Mouse (Mus musculus): Measurements from ENCODE around the gene Fmo5. TPM values are rescaled to one million over a fixed set of nuclear protein-coding genes. Genes with fewer than 3 reads are reported as not detected.
A peak's percentile ranks its signal among the peaks of the same experiment; 100 is the strongest.

Gene Fmo5
- polyA plus RNA-seq, 1 experiment from 2014 or later: 30.8 TPM

DNA sequence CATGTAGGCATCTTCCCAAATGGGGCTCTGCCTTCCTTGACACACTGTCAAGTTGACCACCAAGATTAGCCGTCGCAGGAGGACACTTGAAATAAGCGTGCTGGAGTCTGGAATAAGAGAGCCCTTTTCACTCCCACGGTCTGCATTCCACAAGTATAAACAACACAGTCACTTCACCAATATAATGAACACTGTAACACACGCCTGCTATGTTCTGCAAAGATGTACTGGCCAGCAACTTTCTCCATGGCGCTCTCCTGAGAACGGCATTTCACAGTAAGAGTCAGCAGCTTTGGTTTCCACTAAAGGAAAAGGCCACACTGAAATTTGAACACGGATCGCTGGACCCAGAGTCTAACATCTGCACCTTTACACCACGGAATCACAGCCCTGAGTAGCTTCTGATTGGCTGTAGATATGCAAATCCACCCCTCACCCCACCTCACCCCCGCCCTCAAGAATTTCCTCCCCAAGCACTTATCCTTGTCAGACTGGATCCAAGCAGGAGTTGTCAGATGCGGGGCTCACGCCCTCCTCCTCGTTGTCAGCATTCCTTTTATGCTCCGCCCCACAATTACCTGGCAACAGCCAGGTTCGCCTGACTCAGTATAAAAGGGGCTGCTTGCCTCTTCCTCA is 55.1 kb downstream of the Fmo5 start:
- Histone ChIP-seq H3K36me3 (no peaks in the 10 kb centered on the region), H3K27ac (peak overlapping the region; percentile 44; the same call in 1 of the 2 replicates), H3K4me1 (replicated peaks) (peaks cover 16% of the 10 kb centered on the region), H3K4me3 (replicated peaks) (no peak overlapping the region), H3K4me2 (replicated peaks) (peak overlapping the region; percentile 37; the same call in 1 of the 2 replicates), H3K9me3 (no peaks in the 10 kb centered on the region), H3K27me3 (replicated peaks) (no peaks in the 10 kb centered on the region), H3K9ac (no peak overlapping the region)
- ATAC-seq: peak; percentile 85
- WGBS: 6% methylated on average over 16 of the region's 16 CpGs

- Histone ChIP-seq H3K27me3 (replicated peaks) (no peaks in the 10 kb centered on the region), H3K4me2 (replicated peaks) (no peak overlapping the region), H3K36me3 (no peaks in the 10 kb centered on the region), H3K9me3 (no peaks in the 10 kb centered on the region), H3K9ac (no peak overlapping the region), H3K27ac (no peak overlapping the region), H3K4me3 (replicated peaks) (no peak overlapping the region), H3K4me1 (replicated peaks) (peaks cover 18% of the 10 kb centered on the region)
- 80% methylated on average over 4 of the region's 4 CpGs for WGBS
- ATAC-seq: no peak
These were observed 57.9 kb downstream of the Fmo5 start for GRCm38 (mm10) chr3:97686372-97687117.

DNA sequence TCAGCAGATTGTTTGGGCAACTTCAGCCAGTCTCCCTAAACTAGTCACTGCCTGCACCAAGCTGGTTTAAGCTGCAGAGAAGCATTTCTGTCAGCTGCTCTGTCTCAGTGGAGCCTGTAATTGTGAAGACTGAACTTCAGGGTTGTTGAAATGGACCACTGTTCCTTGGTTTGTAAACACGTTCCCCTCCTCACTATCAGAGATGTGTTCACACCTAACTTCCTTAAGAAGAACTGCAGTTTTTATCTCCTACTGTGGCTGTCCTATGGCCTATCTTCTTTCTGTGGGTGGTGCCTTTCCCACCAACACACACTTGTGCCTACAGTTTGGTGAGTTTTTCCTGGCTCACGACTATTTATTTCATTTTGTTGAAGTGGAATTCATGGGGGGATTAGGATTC is 60.7 kb downstream of the Fmo5 start:
- no peaks in the 10 kb centered on the region for H3K27me3 ChIP-seq (replicated peaks)
- ATAC-seq: no peak
- H3K9me3 ChIP-seq: no peaks in the 10 kb centered on the region
- H3K4me2 ChIP-seq (replicated peaks): no peak overlapping the region
- no peak overlapping the region for H3K9ac ChIP-seq
- no peaks in the 10 kb centered on the region for H3K36me3 ChIP-seq
- no peak overlapping the region for H3K4me3 ChIP-seq (replicated peaks)
- no peak overlapping the region for H3K27ac ChIP-seq
- WGBS: 74% methylated on average over 2 of the region's 2 CpGs
- H3K4me1 ChIP-seq (replicated peaks): peaks cover 9% of the 10 kb centered on the region; the same call in 1 of the 2 replicates

DNA sequence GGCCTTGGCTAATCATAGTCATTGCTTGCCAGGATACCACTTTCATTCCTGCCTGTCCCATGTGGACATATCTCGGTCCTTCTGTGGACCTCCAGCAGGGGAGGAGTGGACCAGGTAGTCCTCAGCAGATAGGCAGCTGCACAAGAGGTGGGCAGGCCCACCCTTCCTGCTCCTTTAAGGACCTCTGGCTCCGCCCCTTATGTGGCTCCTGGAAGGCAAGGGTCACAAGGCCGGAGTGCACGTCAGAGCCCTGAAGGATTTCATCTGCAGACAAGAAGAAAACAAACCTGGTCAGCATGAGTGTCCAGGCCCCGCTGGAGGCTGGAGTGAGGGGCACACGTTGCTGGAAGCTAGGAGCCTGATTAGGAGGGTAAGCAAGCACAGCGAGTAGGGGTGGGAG is 62.0 kb downstream of the Fmo5 start:
- peak overlapping the region; percentile 31 for H3K4me2 ChIP-seq (replicated peaks)
- H3K4me1 ChIP-seq (replicated peaks): peaks cover 9% of the 10 kb centered on the region; the same call in 1 of the 2 replicates
- ATAC-seq: peak; percentile 52
- 39% methylated on average over 7 of the region's 7 CpGs for WGBS
- H3K9me3 ChIP-seq: no peaks in the 10 kb centered on the region
- no peaks in the 10 kb centered on the region for H3K36me3 ChIP-seq
- H3K27me3 ChIP-seq (replicated peaks): no peaks in the 10 kb centered on the region
- H3K27ac ChIP-seq: no peak overlapping the region
- H3K9ac ChIP-seq: no peak overlapping the region
- H3K4me3 ChIP-seq (replicated peaks): no peak overlapping the region

GRCm38 (mm10) chr3:97691443-97692017 is 62.9 kb downstream of the Fmo5 start:
- Histone ChIP-seq H3K4me1 (replicated peaks) (peaks cover 9% of the 10 kb centered on the region; the same call in 1 of the 2 replicates), H3K27me3 (replicated peaks) (no peaks in the 10 kb centered on the region), H3K9ac (no peak overlapping the region), H3K27ac (no peak overlapping the region), H3K4me3 (replicated peaks) (no peak overlapping the region), H3K4me2 (replicated peaks) (peak overlapping the region; percentile 31), H3K36me3 (no peaks in the 10 kb centered on the region), H3K9me3 (no peaks in the 10 kb centered on the region)
- 79% methylated on average over 12 of the region's 12 CpGs for WGBS
- ATAC-seq: no peak

GRCm38 (mm10) chr3:97693806-97694205 is 65.2 kb downstream of the Fmo5 start:
- Histone ChIP-seq H3K27ac (no peak overlapping the region), H3K9me3 (no peaks in the 10 kb centered on the region), H3K4me2 (replicated peaks) (no peak overlapping the region), H3K4me1 (replicated peaks) (peaks cover 9% of the 10 kb centered on the region; the same call in 1 of the 2 replicates), H3K27me3 (replicated peaks) (no peaks in the 10 kb centered on the region), H3K4me3 (replicated peaks) (no peak overlapping the region), H3K9ac (no peak overlapping the region), H3K36me3 (no peaks in the 10 kb centered on the region)
- WGBS: 79% methylated on average over 6 of the region's 6 CpGs
- ATAC-seq: no peak

DNA sequence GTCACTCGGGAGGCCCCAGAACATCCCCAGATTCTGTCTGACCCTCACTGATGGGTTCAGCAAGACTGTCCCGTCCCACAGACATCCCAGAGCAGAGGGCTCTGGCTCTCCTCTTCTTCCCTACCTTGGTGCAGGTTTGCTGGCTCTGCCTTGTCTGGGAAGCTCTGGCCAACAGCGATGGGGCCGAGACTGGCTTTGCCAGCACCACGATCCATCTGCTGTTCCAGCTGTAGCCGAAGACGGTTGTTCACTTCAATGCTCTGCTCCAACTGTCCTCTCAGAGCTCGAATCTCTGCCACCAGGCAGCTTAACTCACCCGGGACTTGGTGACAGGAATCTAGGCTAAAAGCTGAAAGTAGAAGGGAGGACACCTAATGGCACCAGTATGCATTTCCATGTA is 68.3 kb downstream of the Fmo5 start:
- no peak overlapping the region for H3K27ac ChIP-seq
- 83% methylated on average over 9 of the region's 9 CpGs for WGBS
- no peak overlapping the region for H3K4me2 ChIP-seq (replicated peaks)
- ATAC-seq: no peak
- no peaks in the 10 kb centered on the region for H3K9me3 ChIP-seq
- no peaks in the 10 kb centered on the region for H3K36me3 ChIP-seq
- H3K4me1 ChIP-seq (replicated peaks): no peaks in the 10 kb centered on the region
- no peaks in the 10 kb centered on the region for H3K27me3 ChIP-seq (replicated peaks)
- H3K4me3 ChIP-seq (replicated peaks): no peak overlapping the region
- no peak overlapping the region for H3K9ac ChIP-seq

DNA sequence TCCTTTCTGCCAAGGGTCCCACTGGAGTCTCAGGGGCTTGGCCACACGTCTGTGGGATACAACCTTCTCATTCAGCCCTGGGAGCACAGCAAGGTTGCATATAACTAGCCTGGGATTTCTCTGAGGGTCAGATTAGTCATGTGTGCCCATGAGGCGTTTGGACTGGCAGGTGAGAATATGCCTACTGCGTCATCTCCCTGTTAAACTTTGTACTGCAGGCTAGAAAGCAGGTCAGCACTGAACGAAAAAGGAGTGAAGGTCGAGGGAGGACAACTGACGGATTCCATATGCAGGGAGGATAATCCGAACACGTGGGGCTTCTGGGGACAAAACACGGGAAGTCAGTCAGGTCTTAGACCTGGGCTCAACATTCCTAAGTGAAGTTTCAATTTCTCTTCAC is 68.7 kb downstream of the Fmo5 start:
- Histone ChIP-seq H3K36me3 (no peaks in the 10 kb centered on the region), H3K4me3 (replicated peaks) (no peak overlapping the region), H3K27me3 (replicated peaks) (no peaks in the 10 kb centered on the region), H3K4me1 (replicated peaks) (no peaks in the 10 kb centered on the region), H3K9ac (no peak overlapping the region), H3K9me3 (no peaks in the 10 kb centered on the region), H3K27ac (no peak overlapping the region), H3K4me2 (replicated peaks) (no peak overlapping the region)
- 61% methylated on average over 9 of the region's 9 CpGs for WGBS
- no peak for ATAC-seq

- H3K27ac ChIP-seq: no peak overlapping the region
- H3K27me3 ChIP-seq (replicated peaks): no peaks in the 10 kb centered on the region
- H3K36me3 ChIP-seq: no peaks in the 10 kb centered on the region
- H3K9ac ChIP-seq: no peak overlapping the region
- ATAC-seq: no peak
- H3K4me1 ChIP-seq (replicated peaks): no peaks in the 10 kb centered on the region
- no peaks in the 10 kb centered on the region for H3K9me3 ChIP-seq
- WGBS: 81% methylated on average over 3 of the region's 3 CpGs
- H3K4me3 ChIP-seq (replicated peaks): no peak overlapping the region
- no peak overlapping the region for H3K4me2 ChIP-seq (replicated peaks)
These were observed 70.5 kb downstream of the Fmo5 start for GRCm38 (mm10) chr3:97699061-97699460.

DNA sequence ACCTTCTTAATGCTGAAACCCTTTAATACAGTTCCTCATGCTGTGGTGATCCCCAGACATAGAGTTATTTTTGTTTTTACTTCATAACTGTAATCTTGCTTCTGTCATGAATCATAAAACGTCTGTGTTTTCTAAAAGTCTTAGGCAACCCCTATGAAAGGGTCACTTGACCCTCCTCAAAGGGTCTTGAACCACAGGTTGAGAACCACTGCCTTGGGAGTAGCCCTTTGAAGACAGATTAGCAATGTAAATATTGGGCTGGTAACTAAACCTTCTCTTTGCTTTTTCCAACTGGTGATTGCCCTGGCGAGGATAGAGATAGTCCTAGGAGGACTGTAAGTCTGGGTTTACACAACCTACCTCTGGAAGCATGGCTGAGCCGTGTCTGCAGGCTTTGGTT is 72.6 kb downstream of the Fmo5 start:
- Histone ChIP-seq H3K9ac (no peak overlapping the region), H3K36me3 (no peaks in the 10 kb centered on the region), H3K4me2 (replicated peaks) (no peak overlapping the region), H3K4me3 (replicated peaks) (no peak overlapping the region), H3K9me3 (no peaks in the 10 kb centered on the region), H3K27ac (no peak overlapping the region), H3K4me1 (replicated peaks) (no peaks in the 10 kb centered on the region), H3K27me3 (replicated peaks) (no peaks in the 10 kb centered on the region)
- ATAC-seq: no peak
- 46% methylated on average over 3 of the region's 3 CpGs for WGBS

- Histone ChIP-seq H3K27me3 (replicated peaks) (no peaks in the 10 kb centered on the region), H3K9me3 (no peaks in the 10 kb centered on the region), H3K27ac (no peak overlapping the region), H3K4me2 (replicated peaks) (no peak overlapping the region), H3K36me3 (no peaks in the 10 kb centered on the region), H3K9ac (no peak overlapping the region), H3K4me3 (replicated peaks) (no peak overlapping the region), H3K4me1 (replicated peaks) (no peaks in the 10 kb centered on the region)
- WGBS: 91% methylated on average over 11 of the region's 11 CpGs
- ATAC-seq: no peak
These were observed 74.0 kb downstream of the Fmo5 start for GRCm38 (mm10) chr3:97702448-97703080.
